Mouse (Mus musculus): Measurements from ENCODE around the gene Calr4.

Calr4 gene

DNA sequence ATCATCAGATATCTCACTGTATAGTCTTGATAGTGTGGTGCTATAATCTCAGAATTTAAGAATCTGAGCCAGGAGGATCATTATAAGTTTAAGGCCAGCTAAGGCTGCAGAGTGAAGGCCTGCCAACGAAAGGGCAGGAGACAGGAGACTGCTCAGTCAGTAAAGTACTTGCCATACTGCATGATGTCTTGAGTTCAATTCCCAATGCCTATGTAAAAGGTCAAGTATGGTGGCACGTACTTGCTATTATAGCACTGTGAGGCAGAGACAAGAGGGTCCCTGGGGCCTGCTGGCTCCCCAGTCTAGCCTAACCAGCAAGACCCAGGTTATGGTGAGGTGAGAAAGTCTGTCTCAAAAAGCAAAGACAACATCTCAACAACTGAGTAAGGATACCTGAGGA, at the start of gene Calr4:
TSS of gene Calr4 (plus strand) at position 301 of the 400 bp plus-strand sequence.
- no peak for DNase-seq

DNA sequence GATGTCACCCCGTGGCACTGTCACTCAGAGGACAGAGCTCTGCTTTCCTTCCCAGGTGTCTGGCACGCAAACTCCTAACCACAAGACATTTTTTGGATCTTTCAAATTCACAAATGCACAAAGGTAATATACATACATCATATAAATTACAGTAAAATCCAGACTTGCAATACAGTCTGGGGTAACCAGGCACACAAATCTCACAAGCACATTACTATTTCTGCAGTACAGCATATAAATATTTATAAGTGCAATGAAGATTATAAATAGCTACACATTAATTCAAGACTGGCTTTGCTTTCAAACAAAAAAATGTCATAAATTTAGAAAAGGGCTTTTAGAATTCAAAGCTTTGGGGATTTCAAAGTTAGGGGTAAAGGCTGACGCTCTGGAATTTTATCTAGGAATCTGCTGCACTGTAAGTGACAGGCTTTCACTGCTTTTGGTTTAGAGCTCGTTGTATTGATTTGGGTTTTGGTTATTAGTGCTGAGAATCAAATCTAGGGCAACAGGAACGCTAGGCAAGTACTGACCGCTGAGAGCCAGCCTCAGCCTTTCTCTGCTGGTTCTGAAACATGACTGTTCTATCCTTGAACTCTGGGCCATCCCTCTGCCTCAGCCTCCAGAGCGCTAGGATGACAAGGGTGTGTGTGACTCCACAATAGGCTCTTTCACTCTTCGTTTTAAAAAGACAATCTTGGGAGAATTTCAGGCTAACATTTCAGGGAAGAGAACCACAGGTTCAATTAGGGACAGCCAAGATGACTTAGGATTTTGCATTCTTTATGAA, 48.5 kb upstream of the Calr4 start:
- no peak for DNase-seq

DNA sequence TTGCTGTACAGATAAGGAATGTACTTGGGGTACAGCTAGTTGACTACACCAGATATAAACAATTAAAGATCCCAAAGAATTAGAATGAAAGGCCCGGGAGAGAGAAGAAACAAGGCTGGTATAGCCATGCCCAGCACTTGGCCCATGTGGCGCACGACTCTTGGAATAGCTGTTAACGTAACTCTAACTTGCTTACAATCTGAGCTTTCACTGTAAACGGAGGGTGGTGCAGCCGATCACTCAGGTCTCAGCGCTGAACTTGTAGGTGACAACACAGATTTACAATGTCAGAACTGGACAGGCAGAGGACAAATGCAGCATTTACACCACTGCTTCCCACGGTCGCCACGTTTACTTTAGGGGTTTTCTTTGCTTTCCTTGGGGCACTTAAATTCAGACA, 42.7 kb upstream of the Calr4 start:
- DNase-seq: no peak

DNA sequence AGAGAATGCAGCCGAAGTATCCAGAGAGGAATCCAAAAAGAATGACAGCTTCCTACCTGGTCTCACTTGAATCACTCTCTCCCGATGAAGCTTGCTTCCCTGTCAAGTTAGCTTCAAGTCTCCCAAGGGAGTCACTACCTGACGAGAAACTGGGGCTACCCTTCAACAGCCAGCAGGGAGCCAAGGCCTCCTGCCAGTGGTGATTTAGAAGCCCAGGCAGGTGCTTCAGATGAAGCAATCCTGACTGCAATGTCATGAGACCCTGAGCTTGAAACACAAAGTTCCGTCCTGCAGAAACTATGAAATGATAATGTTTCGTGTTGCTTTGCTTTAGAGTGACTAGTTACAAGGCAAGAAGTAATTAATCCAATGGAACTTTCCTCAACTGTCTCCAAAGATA, 40.4 kb upstream of the Calr4 start:
- no peak for DNase-seq

DNA sequence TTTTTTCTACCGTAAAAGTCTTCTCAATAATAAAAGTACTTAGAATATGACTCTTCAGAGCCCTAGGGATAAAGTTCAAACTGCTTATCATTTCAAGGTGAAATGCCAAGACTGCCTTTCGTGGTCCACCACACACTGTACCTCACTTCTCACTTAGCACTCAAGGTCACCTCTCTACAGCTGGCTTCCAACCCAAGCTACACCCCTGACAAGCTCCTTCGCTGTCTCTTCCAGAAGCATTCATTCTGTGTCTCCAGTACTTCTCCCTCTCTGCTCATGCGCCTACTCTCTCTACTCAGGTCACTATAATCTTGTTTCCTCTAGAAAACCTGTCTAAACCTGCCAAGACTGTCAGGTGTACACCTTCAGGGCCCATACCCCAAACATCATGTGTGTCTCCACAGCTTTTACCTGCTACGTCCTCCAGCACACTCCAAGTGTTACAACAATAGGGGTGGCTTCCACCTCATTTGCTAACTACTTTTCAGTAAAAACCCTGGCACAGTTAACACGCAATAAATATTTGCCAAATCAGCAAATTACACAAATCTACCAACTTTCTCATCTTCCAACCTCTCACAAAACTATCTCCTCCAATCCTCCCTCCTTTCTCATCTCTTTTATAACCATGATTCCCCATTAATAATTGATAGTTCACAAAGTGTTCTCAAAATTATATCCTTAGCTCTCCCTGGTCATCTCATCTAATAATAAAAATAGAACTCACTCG, 38.2 kb upstream of the Calr4 start:
- DNase-seq: no peak

DNA sequence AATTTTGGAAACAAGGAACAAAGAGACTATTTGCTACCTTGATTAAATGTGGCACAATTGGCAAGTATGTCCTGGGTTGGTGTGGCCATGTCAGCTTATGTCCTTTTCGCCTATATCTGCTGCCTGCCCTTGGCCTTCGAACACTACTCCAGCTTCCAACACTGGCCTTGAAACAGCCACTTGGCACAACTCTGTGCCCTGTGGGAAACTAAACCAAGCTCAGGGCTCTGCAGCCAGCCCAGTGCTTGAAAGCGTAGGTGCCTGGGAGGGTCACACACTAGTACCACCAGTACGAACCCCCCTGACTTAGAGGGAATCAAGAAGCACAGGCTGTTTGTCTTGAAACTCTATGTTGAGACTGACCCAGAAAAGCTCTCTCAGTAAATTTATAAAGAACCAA, 35.2 kb upstream of the Calr4 start:
- DNase-seq: no peak

DNA sequence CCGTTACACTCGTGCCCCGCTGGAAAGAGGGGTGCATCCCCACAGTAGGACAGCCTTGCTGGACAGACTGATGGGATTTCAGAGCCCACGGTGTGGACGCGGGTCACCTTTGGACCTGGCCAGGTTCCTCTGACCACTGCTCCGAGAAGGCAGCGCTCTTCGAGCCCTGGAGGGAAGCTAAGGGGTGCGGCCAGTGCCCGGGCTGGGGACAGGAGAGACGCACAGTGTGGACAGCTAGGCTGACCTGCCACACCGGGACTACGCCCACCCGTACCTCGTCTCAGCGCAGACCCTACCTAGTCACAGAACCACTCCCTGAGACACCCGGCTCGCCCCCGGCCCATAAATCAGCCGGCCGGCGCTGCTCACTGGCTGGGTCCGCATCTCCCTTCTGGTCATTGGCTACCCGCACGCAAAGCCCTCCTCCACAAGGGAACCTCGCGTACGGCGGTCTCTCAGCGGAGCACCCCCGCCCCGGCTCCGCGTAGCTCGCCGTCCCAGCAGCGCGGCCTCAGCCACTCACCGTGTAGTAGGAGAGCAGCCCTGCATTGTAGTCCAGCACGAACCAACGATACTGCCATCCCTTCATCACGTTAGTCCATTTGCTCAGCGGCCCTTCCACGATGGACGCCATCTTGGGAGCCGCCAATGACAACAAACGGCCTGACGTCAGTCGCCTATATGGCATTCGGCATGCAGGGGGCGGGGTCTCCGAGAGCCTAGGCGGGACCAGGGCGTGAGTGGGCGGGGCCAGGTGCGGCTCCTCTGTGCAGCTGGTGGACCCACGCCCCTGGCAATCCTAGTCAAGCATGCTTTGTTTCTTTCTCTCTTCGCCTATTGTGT, 32.5 kb upstream of the Calr4 start, which contains the start of gene Osbpl9:
TSS of gene Osbpl9 (minus strand) at position 691 of the 843 bp plus-strand sequence.
- DNase-seq: peak; percentile 99

DNA sequence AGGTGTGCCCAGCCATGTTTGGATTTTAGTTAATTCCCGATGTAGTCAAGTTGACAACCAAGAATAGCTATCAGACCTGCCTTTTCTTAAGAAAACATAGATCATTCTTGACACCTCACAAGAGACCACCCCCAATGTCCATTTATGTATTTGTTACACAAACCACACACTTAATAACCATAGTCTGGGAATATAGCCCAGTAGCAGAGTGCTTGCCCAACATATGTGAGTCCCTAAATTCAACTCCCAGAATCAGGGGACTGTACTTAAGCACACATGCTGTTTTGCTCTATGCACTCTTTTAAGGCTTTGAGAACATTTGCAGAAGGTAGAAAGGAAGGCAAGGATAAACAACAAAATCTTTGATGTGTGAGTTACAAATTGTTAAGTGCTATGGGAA, 30.4 kb upstream of the Calr4 start:
- no peak for DNase-seq

DNA sequence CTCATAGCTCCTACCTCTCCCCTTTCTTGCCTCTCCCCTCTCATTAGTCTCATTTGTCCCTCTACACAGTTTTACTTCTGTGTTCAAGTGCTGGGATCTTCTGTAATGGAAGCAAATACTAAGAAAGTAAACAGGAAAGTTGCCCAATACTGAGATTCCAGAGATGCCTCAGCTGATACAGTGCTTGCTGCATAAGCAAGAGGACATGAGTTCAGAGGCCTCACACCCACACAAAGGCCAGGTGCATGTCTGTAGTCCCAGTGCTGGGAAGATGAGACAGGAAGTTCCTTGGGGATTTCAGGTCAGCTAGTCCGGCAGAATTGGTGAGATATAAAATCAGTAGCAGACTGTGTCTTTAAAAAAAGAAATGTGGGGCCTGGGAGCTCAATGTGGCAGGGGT, 29.9 kb upstream of the Calr4 start:
- DNase-seq: peak; percentile 18

DNA sequence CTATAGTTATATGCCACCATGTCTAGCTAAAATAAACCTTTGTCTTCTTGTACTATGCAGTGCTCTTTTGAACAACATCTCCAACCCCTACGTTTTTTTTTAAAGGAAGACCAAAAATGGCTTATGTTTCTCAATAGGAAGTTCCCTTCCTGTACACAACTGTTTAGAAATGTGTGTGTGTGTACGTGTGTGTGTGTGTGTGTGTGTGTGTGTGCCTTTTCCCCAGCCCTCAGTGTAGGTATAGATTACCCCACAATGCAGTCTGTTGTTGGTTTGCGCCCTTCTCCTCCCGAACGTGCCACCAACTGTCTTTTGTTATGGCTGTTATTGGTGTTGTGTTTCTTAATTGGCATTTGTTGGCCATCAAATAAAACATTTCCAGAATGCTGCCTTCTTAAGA, 26.8 kb upstream of the Calr4 start:
- no peak for DNase-seq

DNA sequence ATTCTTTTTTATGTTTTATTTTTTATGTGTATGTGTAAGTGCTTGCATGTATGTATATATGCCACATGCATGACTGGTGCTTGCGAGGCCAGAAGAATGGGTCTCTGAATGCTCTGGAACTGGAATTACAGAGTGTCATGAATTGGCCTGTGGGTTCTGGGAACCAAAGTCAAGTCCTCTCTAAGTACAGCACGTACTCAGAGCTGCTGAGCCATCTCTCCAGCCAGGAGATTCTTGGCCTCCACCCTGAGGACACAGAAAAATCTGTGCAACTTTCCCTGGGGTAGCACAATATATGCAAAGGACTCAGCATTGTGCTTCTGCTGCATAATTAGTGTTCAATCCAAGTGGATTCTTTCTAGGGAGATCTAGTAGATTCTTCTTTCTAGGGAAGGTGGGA, 24.0 kb upstream of the Calr4 start:
- DNase-seq: no peak

DNA sequence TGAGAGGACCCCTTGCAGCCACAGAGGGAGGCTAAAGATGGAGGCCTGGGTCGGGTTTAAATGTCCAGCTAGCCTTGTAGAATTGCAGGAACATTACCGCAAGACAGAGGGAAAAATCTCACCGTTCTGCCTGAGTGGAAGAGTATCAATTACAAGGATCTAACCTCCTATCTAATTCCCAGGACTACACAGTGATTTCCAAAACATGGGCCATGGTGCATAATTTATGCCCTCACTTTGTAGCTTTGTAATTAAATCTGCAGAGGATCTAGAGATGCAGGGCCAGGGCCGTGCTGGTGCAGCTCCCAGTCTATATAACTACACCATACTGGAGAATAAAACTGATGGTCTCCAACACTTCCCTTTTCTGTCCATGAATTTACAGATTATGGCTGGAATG, 23.4 kb upstream of the Calr4 start:
- no peak for DNase-seq

DNA sequence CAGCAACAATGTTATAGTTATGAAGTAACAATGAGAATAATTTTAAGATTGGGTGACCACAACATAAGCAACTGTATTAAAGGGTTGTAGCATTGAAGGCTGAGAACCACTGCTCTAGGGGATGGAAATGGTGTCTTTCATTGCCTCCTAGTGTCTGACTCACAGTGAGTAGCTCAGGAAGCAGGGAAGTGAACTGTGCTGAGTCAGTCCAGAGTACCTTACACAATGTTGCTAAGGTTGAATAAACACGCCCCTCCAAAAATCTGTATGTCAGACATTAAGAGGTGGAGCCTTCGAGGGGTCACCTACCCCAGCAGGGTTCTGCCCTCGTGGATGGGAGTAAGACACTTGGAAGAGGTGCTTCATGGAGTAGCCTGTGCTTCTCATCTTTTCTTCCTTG, 20.3 kb upstream of the Calr4 start:
- DNase-seq: no peak

DNA sequence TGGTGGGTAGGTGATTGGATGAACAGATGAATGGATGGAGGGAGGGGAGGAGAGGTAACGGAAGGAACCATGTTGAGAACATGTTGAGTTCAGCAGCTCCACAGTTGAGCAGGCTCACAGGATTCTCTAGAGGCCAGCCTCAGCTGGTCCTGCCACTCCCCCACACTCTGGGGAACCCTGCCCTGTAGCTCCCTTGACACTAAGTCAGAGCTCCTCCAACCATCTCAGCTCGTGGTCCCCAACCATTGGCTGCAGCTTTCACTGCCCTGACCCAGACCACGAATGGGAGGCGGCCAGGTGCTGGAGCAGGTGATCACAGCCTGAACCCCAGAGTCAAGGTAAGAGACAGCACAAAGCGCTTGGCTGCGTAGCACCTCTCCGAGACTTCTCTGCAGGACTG, 16.3 kb upstream of the Calr4 start:
- no peak for DNase-seq

DNA sequence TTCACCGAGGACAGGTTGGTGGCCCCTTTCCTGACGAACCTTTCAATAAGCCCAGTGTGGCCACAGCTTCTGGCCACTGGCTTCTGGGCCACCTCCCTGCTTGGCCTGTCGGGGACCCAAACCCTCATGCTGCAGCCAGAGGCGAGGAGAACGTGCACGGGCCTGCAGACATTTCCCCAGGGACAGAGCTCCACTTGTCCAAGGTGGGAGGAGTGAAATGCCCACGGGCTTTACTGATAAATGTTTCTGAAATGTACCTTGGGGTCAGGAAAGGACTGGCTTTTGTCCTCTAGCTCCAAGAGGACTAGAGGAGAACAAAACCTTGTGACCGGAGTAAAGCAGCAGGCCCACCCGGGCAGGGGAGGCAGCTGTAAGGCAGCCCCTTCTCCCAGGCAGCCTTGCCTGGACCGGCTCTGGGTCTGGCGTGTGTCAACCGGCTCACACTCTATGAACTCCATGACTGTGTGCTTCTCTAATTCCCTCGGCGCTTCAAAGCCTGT, 13.8 kb upstream of the Calr4 start:
- DNase-seq: no peak

DNA sequence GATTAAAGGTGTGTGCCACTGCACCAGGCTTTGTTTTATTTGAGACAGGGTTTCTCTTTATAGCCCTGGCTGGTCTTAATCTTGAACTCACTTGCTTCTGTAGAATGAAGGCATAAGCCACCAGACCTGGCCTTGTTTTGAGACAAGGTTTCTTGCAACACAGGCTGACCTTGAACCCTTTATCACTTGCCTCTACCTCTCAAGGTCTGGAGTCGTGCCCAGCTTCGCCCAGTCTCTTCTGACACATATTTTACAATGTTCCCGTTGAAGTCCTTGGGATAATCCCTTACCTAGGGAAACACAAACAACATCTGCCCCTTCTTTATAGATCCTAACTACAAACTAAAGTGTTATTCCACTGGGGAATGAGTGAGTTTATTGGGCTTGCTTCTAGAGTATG, 12.3 kb upstream of the Calr4 start:
- DNase-seq: no peak

DNA sequence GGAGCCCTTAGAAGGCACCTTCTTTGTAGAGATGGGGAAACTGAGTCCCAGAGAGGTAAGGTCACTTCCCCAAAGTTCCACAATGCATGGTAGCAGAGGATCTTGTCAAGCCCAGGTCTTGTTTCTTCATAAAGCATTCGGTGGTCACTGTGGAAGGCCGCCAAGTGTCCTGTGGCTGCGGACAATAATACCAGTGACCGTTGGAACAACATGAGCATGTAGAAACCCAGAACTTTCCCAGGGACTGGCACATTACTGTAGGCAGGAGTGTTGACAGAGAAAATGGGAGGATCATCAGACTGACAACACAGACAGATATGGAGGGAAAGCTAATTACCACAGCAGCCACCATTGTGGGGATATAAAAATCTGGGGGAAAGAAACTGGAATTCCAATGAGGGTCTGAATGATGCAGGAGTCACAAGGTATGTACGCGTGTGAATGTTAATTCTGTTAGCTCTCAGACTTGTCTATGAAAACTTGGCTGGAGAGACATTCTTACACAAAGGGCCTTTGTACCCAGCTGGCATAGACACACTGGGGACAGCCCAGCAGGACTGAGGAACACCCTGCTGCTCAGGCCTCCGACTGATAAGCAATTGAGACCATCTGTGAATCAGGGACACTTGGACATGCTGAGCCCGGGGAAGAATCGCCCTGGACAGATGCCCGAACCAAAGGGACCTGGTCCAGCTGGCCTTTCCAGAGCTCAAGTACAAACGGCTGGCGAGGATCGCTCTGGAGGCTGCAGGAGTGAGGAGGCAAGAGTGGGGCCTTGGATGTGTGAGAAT, 9.3 kb upstream of the Calr4 start:
- DNase-seq: peak; percentile 83

DNA sequence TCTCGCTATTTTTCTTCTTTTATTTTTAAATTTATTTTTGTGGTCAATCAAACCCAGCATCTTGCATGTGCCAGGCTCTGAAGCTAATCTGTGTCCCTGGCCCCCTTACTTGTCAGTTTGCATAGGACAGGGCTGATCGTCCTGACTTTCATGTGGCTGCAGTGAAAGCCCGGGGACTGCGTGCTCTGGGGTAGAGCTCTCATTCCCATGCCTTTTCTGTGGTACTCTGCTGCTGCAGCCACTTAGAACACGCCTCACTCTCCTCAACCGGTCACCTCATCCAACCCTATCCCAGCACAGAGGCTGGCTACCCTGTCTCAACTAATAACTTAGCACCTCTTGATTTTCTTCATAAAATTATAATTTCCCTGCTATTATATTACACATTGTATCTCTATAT, 8.7 kb upstream of the Calr4 start:
- DNase-seq: no peak

DNA sequence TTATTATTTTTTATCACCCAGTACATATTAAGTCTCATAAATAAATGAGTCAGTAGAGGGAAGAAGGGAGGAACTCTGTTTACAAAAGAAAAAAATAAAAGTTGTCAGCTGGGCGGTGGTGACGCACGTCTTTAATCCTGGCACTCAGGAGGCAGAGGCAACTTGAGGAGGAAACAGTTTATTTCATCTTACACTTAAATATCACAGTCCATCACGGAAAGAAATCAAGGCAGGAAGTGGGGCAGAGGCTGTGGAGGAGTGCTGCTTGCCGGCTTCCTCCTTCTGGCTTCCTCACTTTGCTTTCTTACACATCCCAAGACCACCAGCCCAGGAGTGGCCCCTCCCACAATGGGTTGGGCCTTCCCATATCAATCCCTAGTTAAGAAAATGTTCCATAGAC, 8.2 kb upstream of the Calr4 start:
- DNase-seq: peak; percentile 7

DNA sequence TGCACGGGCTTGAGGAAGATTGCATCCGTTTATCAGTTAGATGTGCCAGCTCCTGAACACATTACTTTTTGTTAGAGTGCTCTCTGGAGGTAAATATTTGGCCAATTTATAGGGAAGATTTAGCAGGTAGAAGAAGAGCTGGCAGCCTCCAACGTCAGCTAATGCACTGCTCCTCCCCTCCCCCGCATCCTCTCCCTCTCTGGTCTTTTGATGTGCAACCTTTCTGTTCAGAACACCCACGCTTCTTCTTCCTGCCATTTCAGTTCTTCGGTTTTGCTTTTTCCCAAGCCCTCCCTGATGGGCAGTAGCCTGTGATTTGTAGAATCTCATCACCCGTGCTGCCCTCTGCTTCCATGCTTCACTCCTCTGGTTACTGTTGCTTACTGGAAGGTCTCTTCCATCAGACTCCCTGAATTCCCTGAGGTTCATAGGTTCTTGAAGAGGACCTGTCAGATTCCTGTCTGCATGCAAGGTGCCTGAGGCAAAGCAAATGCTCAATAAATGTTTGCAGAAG, 4.5 kb upstream of the Calr4 start:
- DNase-seq: no peak

DNA sequence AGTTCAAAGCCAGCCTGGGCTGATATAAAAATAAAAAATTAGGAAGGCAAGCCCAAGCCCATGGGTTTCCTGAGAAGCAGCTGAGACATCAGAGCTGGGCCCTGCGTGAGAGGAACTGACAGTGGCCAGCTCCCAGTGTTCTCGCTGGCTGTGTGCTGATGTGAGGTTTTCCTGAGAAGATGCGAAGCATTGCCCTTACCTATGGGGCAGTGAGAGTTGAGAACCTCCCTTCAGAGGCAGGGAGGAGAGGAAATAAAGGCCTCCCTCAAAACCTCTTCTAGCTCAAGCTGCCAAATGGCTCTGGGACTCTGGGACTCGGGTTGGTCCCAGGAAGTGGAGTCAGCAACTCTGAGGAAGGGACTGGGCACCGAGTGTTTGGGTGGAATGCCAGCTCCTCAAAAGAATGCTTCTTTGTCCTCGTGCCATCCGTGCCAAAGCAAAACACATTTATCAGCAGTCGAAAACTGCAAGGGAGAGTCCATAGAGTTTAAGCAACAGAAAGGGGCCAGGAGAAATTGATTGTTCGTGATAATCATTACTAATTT, 593 bp downstream of the Calr4 start:
- no peak for DNase-seq

All from lung, postnatal 14 days (tissue).